Mouse (Mus musculus) thymus, adult 2 months (tissue): ENCODE results near the gene Sntg2.

ENCODE experiments used
- CTCF ChIP-seq: fragments of 200-500 bp; IDR thresholded peaks from 2 replicates; pipeline ENCODE4 v1.5.1; 2012; ENCODE audit warnings: mild to moderate bottlenecking, control low read depth, low read length, moderate library complexity, borderline replicate concordance; ENCODE audit not compliant: control insufficient read depth, poor library complexity, insufficient read depth; ENCODE audit errors: extremely low read depth
- POLR2A ChIP-seq: fragments of 200-500 bp; IDR thresholded peaks from 2 replicates; pipeline ENCODE4 v1.6.1; 2012; ENCODE audit warnings: mild to moderate bottlenecking, low read length, control low read depth, moderate library complexity; ENCODE audit not compliant: control insufficient read depth, poor library complexity, insufficient read depth; ENCODE audit errors: extremely low read depth

- TF ChIP-seq CTCF (no peak), POLR2A (no peak)
These were observed 117.0 kb downstream of the Sntg2 start for GRCm38 (mm10) chr12:30256207-30256606.
